Mouse (Mus musculus) adrenal gland, postnatal 25 days (tissue): Measurements from ENCODE around the gene Keg1. TPM values are rescaled to one million over a fixed set of nuclear protein-coding genes. Genes with fewer than 3 reads are reported as not detected.

Experiments
- DNase-seq: peaks from one replicate; pipeline ENCODE4 v3.0.0; 2021; ENCODE audit warnings: mixed read lengths
- total RNA-seq: library from RNA; stranded (reverse); gene quantifications from 2 replicates; pipeline ENCODE4 v1.2.3, GENCODE M21; 2021

Keg1 gene
- total RNA-seq, 1 experiment from 2014 or later = not detected

GRCm38 (mm10) chr19:12762212-12763130 lies 66.9 kb downstream of the Keg1 start:
- DNase-seq = no peak

DNA sequence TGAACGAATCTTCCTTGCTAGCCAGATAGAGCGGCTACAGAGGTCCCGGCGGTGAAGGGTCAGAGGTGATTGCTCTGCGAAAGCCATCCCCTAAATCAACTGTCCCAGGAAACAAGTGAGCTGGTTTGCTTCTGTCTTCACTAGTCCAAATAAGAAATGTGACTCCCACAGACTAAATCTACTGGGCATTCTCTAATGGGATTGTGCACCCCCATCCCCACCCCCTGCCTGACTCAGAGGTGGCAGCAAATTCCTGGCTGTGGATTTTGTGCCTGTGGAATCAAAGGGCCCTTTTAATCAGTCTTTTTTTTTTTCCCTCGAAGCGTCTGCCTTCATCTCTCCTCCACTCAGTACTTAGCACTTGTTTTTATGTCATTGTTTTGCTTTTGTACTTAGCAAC lies 69.7 kb downstream of the Keg1 start, which contains the start of gene Cntf:
TSS of gene Cntf (minus strand) at position 325 of the 400 bp plus-strand sequence.
- no peak for DNase-seq

Other genes starting within 250 kb of the Keg1 start
- gene Mpeg1, start 235.0 kb upstream of the Keg1 start, total RNA-seq = 12.4 and 16.5 TPM in 2 replicates
- gene Dtx4, start 194.3 kb upstream of the Keg1 start, total RNA-seq = 14.9 and 15.1 TPM in 2 replicates
- gene Fam111a, start 150.0 kb upstream of the Keg1 start, total RNA-seq = 6.3 and 6.7 TPM in 2 replicates
- gene Gm4952, start 95.8 kb upstream of the Keg1 start, total RNA-seq = 1.3 TPM in 1 of 2 replicates, not detected in the other
- not detected in 2 replicates for gene Glyat, start 62.5 kb upstream of the Keg1 start, total RNA-seq
- gene Olfr1442, start 25.3 kb upstream of the Keg1 start, total RNA-seq = not detected in 2 replicates
- not detected in 2 replicates for gene Olfr1443, start 17.7 kb upstream of the Keg1 start, total RNA-seq
- 0.90 and 3.3 TPM in 2 replicates for gene Cntf, start 69.8 kb downstream of the Keg1 start, total RNA-seq
- 83.3 and 85.7 TPM in 2 replicates for gene Zfp91, start 100.3 kb downstream of the Keg1 start, total RNA-seq
- 2.1 and 2.2 TPM in 2 replicates for gene Lpxn, start 100.4 kb downstream of the Keg1 start, total RNA-seq
- not detected in 2 replicates for gene Gm5244, start 150.9 kb downstream of the Keg1 start, total RNA-seq
- not detected in 2 replicates for gene Olfr1444, start 161.5 kb downstream of the Keg1 start, total RNA-seq
- gene Olfr1445, start 188.1 kb downstream of the Keg1 start, total RNA-seq = not detected in 2 replicates
- not detected in 2 replicates for gene Olfr1446, start 197.7 kb downstream of the Keg1 start, total RNA-seq
- gene Olfr1447, start 208.0 kb downstream of the Keg1 start, total RNA-seq = not detected in 2 replicates
- gene Olfr1448, start 228.6 kb downstream of the Keg1 start, total RNA-seq = not detected in 2 replicates
- gene Olfr1449, start 235.1 kb downstream of the Keg1 start, total RNA-seq = not detected in 2 replicates